Mouse (Mus musculus): ENCODE data around the gene Il1rl1. TPM values are rescaled to one million over a fixed set of nuclear protein-coding genes. Genes with fewer than 3 reads are reported as not detected.

Gene Il1rl1
- total RNA-seq, 2 experiments from 2014 or later = 0.07 to 0.08 TPM

DNA sequence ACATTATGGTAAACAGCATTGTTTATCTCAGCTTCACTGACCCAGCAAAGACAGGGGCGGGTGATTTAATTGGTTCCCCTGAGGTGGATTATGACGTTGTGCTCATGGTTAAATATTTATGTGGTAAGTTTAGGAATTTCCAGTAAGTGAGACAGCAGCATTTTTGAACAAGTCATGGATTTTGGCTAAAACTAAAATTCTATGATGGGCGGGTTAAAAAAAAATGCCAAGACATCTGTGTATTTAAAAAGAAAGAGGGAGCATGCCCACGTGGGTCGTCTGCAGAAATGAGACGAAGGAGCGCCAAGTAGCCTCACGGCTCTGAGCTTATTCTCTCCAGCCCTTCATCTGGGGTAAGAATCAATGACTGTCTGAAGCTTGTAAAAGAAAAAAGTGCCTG is 10.1 kb downstream of the Il1rl1 start:
- DNase-seq = no peak

DNA sequence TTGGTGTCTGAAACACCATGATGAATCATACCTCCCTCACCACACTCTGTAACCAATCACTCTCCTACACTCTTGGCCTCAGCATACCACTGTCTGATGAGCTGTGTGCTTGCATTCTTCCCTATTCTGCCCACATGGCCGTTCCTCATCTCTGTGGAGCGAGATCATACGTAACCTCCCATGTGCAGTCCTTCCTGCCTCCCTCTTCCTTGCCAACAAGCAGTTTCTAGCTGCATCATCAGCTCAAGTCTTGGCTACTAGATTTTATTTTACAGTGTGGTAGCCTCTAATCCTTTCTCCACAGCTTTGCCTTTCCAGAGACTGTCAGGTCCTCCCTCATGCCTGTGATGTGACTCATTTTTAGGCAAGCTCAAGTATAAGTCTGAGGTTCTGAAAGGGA is 15.4 kb downstream of the Il1rl1 start:
- no peak for DNase-seq

DNA sequence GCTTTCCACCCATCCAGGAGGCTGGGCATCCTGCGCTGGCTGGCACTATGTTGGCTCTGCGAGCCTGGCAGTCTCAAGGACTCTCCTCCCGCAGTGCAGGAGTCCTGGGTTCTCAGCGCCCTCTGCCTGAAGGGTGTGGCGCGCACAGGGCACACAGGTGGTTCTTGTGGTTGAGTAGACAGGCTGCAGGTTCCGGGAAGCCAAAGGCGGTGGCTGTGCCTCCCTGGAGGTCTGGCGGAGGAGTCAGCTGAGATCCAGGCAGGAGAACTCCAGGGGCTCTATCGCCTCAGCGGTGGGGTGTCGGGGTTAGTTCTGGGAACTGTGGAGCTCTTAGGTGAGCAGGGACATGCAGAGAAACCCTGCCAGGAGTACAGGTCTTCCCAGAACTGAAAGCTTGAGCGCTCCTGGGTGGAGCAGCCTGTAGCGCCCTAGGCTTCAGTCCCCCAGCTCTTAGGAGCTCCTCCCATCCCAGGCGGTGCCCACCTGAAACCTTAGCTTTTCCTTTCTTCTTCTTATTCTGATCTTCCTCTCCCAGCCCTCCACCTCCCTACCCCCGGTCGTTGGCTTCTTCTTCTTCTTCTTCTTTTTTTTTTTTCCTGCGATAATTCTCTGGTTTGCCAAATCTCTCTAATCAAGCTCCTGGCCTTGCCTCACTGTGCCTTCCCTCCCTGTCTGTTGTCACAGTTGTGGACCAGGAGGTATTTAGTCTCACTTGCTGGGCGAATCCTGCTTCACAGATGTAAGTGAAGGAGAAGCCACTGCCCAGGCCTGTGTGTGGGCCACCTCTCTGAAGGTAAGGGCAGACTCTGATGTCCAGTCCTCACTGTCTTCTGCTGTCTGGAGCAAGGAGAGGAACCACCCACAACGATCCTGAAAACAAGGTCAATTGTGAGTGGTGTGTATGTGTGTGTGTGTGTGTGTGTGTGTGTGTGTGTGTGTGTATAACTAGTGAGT is 36.4 kb downstream of the Il1rl1 start, which contains the start of gene Il18r1:
Gene Il18r1, plus strand, starts transcription at position 76 of the 954 bp plus-strand sequence.
- DNase-seq = no peak

DNA sequence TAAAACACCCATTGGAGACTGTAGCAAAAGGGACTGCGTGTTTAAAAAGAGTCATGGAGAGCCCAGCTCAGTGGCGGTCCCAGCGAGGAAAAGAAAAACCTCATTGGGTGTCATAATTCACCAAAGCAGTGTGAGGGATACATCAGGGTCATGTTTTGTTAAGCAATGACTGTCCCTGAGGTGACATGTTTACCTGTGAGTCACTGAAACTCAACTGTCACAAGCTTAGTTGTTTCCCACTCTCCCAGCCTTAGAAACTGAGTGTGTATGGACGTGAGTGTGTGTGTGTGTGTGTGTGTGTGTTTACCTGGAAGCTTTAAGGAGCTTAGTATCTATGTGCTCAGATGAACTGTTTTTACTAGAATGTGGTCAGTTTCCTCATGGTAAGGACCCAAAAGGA is 37.9 kb downstream of the Il1rl1 start:
- no peak for DNase-seq

DNA sequence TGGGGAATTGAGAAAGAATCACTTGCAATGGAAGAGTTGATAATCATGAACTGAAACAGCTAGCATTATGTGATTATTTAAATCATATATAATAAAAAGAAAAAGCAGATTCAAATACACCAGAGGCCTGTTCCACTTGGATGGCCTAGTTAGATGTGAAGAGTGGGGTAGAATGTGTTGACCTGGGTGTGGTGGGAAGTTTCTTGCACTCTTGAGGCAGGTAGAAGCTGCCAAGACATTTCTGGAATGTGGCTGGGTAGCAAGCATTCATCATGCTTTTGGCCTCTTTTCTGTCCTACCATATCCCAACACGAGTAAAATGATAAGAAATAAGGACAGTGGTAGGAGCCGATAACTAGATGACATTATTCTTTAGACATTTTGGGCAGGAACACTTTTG is 39.4 kb downstream of the Il1rl1 start:
- DNase-seq = no peak

DNA sequence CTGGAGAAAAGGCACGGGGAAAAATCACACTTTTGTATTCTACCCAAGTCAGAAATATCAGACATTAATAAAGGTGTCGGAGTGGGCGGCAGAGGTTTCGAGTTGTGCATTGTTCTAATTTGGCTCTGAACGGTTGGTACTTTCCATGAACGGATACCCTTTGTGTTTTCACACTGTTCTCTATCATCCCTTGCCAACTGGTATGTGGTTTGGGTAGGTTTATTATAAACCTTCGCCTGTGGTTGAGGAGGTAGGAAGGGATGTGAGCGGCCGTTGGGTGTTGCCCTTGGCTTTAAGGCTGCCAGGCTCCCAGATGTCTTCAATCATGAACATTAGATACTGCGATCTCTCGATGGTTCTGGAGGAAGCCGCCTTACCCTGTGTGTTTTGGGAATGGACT is 40.5 kb downstream of the Il1rl1 start:
- no peak for DNase-seq

DNA sequence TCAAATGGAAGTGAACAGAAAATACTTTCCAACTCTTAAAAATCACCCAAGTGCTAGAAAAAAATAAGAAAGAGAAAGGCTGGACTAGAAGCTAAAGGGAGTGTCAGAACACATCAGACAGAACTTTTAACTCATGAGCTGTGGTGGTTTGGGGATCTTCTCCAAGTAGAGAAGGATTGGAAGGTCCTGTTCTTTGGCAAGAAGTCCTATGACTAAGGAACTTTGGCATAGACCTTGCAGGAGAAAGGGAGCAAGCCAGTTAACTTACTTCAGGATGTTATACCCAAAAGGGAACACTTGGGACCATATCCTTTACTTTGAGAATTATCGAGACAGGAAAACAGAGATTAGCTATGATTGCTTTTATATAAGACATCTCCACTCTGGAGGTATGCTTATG is 43.0 kb downstream of the Il1rl1 start:
- no peak for DNase-seq

DNA sequence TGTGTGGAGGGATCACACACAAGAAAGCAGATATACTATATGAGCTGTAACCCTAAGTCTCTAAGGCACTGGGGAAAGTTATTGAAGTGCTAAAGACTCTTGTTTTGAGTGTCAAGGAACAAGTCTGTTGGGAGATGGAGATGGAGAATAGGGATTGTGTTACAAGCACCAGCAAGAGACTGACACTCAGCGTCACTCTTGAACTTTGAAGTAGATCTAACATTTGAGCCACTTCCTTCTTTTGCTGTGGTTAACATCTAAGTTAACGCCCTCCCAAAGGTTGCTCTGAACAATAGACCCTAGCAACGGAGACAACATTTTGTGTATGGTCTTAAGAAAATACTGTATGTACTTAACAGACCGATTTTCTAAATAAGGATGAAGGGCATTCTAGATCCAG is 44.3 kb downstream of the Il1rl1 start:
- no peak for DNase-seq

DNA sequence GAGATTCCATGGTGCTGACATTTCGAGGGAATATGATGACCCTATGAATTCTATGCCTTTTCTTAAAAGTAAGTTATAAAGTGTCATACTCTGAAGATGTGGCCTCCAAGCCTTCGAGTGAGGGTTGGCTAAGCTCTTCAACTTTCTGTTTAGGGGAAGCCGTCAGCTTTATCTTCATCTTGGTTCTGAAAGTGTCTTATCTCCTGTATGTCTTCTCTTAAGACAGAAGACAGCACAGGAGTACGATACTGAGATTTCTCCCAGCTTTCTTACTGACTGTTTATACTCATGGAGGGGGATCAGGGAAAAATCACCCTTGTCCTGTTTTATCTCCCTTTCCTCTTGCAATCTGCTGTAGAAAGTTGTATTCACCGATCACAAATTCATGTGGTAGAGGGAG is 45.0 kb downstream of the Il1rl1 start:
- no peak for DNase-seq

DNA sequence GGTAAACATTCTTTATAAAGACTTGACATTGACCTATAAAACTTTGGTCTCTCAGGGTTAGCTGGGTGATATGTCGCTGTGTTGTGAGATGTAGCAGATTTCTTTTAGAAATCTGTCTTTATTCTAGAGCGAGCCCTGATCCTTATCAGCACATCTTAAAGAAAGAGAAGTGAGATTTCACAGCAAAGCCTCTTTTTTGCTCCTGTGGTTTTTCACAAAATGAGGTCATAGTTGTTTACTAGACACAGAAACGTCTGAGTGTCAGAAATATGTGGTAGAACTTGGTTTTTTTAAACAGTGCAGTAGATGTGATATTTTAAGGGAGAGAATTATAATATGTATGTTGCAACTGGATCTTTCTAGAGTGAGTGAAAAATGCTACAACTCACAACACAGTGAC is 46.3 kb downstream of the Il1rl1 start:
- DNase-seq = no peak

DNA sequence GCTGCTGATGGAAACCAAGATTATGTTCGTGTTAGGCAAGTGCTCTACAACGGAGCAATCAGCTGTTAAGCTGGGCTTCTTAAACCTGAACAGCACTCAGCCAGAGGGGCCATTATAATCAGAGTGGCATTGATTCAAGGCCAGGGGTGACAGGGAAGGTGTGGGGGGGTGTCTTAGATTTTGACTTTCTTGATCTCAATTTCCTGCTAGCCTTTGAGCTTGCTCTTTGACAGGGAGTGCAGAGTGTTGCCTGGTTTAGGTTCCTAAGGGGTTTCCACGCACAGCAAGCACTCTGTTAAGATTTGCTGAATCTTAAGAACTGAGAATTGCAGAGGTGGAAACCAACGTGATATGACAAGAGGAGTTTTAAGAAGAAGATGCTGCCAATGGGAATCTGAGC is 47.4 kb downstream of the Il1rl1 start:
- no peak for DNase-seq

DNA sequence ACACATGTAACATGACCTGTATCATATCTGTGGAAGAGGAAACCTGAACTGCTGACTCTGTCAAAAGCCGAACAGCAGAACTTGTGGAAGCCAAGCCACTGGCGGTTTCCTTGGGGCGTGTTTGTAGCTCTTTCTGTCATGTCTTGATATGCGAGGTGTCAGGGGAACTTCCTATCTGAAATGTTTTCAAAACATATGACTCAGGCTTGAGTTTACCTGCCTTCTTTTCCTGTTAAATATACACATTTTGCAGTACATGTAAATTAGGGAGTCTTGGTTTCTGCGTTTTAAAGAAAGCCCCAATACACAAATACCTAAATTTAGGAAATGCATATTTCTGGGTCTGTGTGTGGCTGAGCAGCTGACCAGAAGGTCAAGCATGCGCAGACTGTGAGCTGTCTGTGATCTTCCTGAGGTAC is 50.1 kb downstream of the Il1rl1 start:
- no peak for DNase-seq

DNA sequence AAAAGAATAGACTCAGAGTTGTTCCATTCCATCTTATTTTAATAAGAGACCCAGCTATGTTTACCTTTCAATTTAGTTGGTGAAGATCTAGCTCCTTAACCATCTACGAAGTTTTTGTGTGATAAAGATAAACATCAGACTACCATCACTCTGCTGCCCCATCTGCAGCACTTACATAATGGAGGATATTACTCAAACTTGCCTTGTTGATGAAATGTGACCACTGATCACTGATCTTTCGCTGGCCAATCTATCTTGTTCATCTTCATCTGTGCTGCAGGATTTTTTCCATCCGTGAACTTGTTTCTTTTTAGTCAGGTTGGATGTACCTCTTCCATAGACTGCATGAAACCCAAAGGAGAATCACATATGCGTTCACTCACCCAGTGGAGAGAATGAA is 65.2 kb downstream of the Il1rl1 start:
- DNase-seq = no peak

DNA sequence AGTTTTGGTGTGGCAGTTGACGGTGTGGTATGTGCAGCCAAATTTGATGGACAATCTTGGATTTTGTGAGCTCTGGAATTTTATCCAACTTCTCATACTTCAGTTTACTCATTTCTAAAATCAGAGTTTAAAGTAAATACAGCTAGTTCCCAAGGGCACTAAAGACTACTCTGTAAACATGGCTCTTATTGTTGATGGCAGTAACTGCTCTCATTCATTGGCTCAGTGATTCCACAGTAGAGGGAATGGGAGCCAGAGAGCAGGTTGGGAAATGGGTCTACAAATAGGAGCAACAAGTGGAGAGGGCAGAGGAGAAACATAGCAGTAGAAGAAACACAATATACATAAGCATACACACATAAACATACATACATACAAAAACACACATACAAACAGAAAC is 70.3 kb downstream of the Il1rl1 start:
- DNase-seq = no peak

DNA sequence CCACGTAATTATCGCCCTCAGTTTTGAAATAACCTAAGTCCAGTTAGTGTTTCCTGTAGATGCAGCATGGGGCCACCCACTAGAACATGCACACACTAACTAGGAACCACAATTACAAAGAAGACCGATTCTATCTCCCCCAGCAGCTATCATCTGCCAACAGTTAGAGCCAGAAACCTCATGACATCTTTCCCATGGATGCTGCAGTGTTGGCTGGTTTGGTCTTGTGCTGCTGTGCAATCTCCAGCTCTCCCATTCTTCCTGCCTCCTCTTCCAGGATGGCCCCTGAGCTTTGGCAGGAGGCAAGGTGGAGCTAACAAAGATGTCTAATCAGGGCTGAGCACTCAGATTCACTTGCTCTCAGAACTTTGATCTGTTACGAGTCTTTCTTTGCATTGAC is 71.8 kb downstream of the Il1rl1 start:
- no peak for DNase-seq

DNA sequence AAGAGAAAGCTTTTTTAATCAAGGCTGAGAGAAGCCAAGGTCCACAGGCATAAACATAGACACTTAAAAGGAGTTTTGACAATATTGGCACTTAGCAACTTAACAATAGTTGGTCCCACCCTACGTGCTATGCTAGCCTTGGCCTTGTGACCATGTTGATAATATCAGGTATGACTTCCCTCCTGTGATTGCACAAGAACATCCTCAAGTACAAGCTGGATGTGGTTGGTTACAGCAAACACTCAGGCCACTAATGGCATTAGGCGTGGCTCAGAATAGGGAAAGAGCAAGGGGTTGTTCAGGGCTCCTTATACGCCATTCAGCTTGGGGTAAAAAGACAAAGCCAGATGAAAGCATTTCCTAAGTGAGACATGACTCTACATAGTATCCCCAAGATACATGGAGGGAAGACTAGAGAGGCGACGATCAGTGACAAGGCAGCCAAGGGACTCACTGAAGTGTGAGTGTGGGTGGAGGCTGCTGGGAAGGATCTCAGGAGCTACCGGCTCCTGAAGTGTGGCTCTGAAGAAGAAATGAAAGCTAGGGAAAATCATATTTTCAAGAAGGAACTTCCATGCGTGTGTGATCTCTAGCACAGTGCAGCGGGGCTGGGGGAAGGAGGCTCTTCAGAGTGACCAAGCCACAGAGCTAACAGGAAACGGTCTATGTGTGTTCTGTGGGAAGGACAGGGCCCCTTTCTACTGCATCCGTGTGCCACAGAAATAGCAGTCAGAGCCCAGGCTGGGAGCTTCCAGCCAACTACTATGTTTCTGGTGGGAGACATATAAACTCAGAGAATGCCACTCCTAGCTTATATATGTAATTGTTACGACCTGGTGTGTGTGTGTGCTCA is 72.4 kb downstream of the Il1rl1 start:
- DNase-seq = no peak

DNA sequence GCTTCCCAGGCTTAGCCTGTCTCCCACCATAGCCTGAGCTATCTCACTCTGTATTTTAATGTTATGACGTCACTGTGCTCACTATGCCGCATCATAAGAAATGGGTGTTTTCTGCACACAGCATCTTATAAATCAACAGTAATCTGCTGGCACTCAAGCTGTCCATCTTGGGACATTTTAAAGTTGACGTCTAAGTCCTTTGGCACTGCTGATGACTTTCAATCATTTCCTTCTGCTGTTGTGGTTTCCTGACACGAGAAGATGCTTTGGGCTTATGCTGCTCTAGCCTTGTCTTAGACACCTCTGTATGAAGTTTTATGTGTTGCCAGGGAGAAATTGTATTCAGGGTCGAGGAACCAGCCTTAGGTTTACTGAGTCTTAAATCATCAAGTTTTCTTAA is 75.2 kb downstream of the Il1rl1 start:
- no peak for DNase-seq

Other genes starting within 250 kb of the Il1rl1 start
- 10 to 100 TPM in 1 of 2 experiments, 1 to 10 TPM in 1; 8.8 to 12.0 TPM for gene Il1r1, start 204.5 kb upstream of the Il1rl1 start, total RNA-seq (2021)
- under 1 TPM; 0.42 to 0.61 TPM for gene Il1rl2, start 105.0 kb upstream of the Il1rl1 start, total RNA-seq (2021)
- not detected for gene Il18r1, start 36.0 kb downstream of the Il1rl1 start, total RNA-seq (2021)
- gene Il18rap, start 85.8 kb downstream of the Il1rl1 start, total RNA-seq (2021) = under 1 TPM; 0.12 to 0.13 TPM
- 10 to 100 TPM; 19.5 to 22.2 TPM for gene Slc9a4, start 150.5 kb downstream of the Il1rl1 start, total RNA-seq (2021)